Comparison of ENCODE assay signal across 8 mouse cellular contexts in genomic region chr9:44319105-44319886, GRCm38 (mm10). TPM values are rescaled to one million over a fixed set of nuclear protein-coding genes. Genes with fewer than 3 reads are reported as not detected.
DNase-seq lines count a peak whose midpoint lies in the region; ATAC-seq and TF ChIP-seq lines count a peak whose summit lies in the region.

No protein-coding gene starts in this region.

- H3K27me3 ChIP-seq in embryonic facial prominence, embryonic 10.5 days (replicated peaks; ENCODE audit: low read depth, poor library complexity, severe bottlenecking): peaks cover 10% of the 10 kb centered on the region
- H3K27me3 ChIP-seq in hindbrain, embryonic 14.5 days (ENCODE audit: control insufficient read depth, insufficient read depth, low read length): no peaks in the 10 kb centered on the region
- no peaks in the 10 kb centered on the region for H3K27me3 ChIP-seq in lung, postnatal 0 days (replicated peaks; ENCODE audit: insufficient read depth, low read length)
- H3K27me3 ChIP-seq in stomach, postnatal 0 days (ENCODE audit: control insufficient read depth, insufficient read depth, low read length): no peaks in the 10 kb centered on the region

- TF ChIP-seq CTCF in lung, postnatal 0 days (IDR thresholded peaks at IDR 0.05): no peak
- TF ChIP-seq CTCF in stomach, postnatal 0 days (IDR thresholded peaks at IDR 0.05; ENCODE audit: low read depth): no peak

- H3K9ac ChIP-seq in hindbrain, embryonic 14.5 days: peak overlapping the region; percentile 88
- peak overlapping the region; percentile 73 for H3K9ac ChIP-seq in lung, postnatal 0 days (replicated peaks; ENCODE audit: low read depth)
- peak overlapping the region; percentile 86 for H3K9ac ChIP-seq in stomach, postnatal 0 days (ENCODE audit: low read length)

- no peaks in the 10 kb centered on the region for H3K9me3 ChIP-seq in embryonic facial prominence, embryonic 10.5 days
- no peaks in the 10 kb centered on the region for H3K9me3 ChIP-seq in hindbrain, embryonic 14.5 days (ENCODE audit: control insufficient read depth, low read length)
- H3K9me3 ChIP-seq in lung, postnatal 0 days (ENCODE audit: low read length): no peaks in the 10 kb centered on the region
- H3K9me3 ChIP-seq in stomach, postnatal 0 days (ENCODE audit: control insufficient read depth, low read length): no peaks in the 10 kb centered on the region

- peak overlapping the region; percentile 77 for H3K27ac ChIP-seq in embryonic facial prominence, embryonic 10.5 days (replicated peaks)
- H3K27ac ChIP-seq in hindbrain, embryonic 14.5 days: peak overlapping the region; percentile 72
- H3K27ac ChIP-seq in lung, postnatal 0 days (ENCODE audit: low read length): peak overlapping the region; percentile 57
- H3K27ac ChIP-seq in stomach, postnatal 0 days (replicated peaks): peak overlapping the region; percentile 79

- ATAC-seq in hindbrain, embryonic 14.5 days (ENCODE audit: low FRiP score): 0 out of 2 replicates have a peak, but pooled peaks have one; percentile 1
- no peak for ATAC-seq in lung, postnatal 0 days
- no peak for ATAC-seq in stomach, postnatal 0 days (ENCODE audit: low FRiP score, low TSS enrichment)

- peak overlapping the region; percentile 93 for H3K4me2 ChIP-seq in hindbrain, embryonic 14.5 days (replicated peaks)
- H3K4me2 ChIP-seq in lung, postnatal 0 days (replicated peaks; ENCODE audit: low read depth, low read length): peak overlapping the region; percentile 89
- H3K4me2 ChIP-seq in stomach, postnatal 0 days (replicated peaks; ENCODE audit: low read depth): peak overlapping the region; percentile 97

- peaks cover 29% of the 10 kb centered on the region for H3K36me3 ChIP-seq in embryonic facial prominence, embryonic 10.5 days (replicated peaks)
- H3K36me3 ChIP-seq in hindbrain, embryonic 14.5 days (replicated peaks; ENCODE audit: control insufficient read depth, insufficient read depth): peaks cover 23% of the 10 kb centered on the region
- H3K36me3 ChIP-seq in lung, postnatal 0 days (ENCODE audit: insufficient read depth, low read length): peaks cover 8% of the 10 kb centered on the region; the same call in 1 of the 2 replicates
- peaks cover 22% of the 10 kb centered on the region for H3K36me3 ChIP-seq in stomach, postnatal 0 days (ENCODE audit: control insufficient read depth, insufficient read depth, low read length)

- 2% methylated on average over 37 of the region's 37 CpGs for WGBS in embryonic facial prominence, embryonic 10.5 days
- WGBS in hindbrain, embryonic 14.5 days: 3% methylated on average over 37 of the region's 37 CpGs
- 2% methylated on average over 37 of the region's 37 CpGs for WGBS in lung, postnatal 0 days
- 2% methylated on average over 37 of the region's 37 CpGs for WGBS in stomach, postnatal 0 days

- peaks cover 33% of the 10 kb centered on the region for H3K4me1 ChIP-seq in embryonic facial prominence, embryonic 10.5 days
- H3K4me1 ChIP-seq in hindbrain, embryonic 14.5 days (replicated peaks; ENCODE audit: control insufficient read depth, insufficient read depth, low read length): peaks cover 36% of the 10 kb centered on the region
- peaks cover 16% of the 10 kb centered on the region for H3K4me1 ChIP-seq in lung, postnatal 0 days (ENCODE audit: insufficient read depth, low read depth, low read length)
- H3K4me1 ChIP-seq in stomach, postnatal 0 days (replicated peaks; ENCODE audit: control insufficient read depth, insufficient read depth): no peaks in the 10 kb centered on the region; the same call in none of the 2 replicates

- peak overlapping the region; percentile 86 for H3K4me3 ChIP-seq in embryonic facial prominence, embryonic 10.5 days
- H3K4me3 ChIP-seq in hindbrain, embryonic 14.5 days (replicated peaks; ENCODE audit: low read length): peak overlapping the region; percentile 73
- H3K4me3 ChIP-seq in lung, postnatal 0 days (ENCODE audit: low read depth, low read length): peak overlapping the region; percentile 69
- peak overlapping the region; percentile 92 for H3K4me3 ChIP-seq in stomach, postnatal 0 days (ENCODE audit: low read depth, low read length)

- TF ChIP-seq EP300 in lung, postnatal 0 days (IDR thresholded peaks at IDR 0.05): no peak
- no peak for TF ChIP-seq EP300 in stomach, postnatal 0 days (optimal IDR thresholded peaks at IDR 0.05)

- DNase-seq in adrenal gland, postnatal 10 days: peak; percentile 56
- no peak for DNase-seq in adrenal gland, adult 8-10 months
- peak; percentile 34 for DNase-seq in ovary, postnatal 14 days (ENCODE audit: low spot score)
- DNase-seq in ovary, postnatal 36 days (ENCODE audit: low spot score): no peak
- peak; percentile 46 for DNase-seq in embryonic facial prominence, embryonic 10.5 days (ENCODE audit: low spot score)
- no peak for DNase-seq in hindbrain, embryonic 14.5 days (ENCODE audit: low spot score)
- DNase-seq in lung, postnatal 0 days (ENCODE audit: low spot score): peak; percentile 28
- DNase-seq in stomach, postnatal 0 days (ENCODE audit: low spot score): peak; percentile 47

RNA-seq across cellular contexts. Expression of gene C2cd2l, which starts 0.8 kb away (rescaled TPM):
- total RNA-seq in adrenal gland, postnatal 10 days (2021): 10 to 100 TPM; 19.3 to 25.1 TPM
- 10 to 100 TPM; 42.6 to 60.5 (median 49.9) TPM for total RNA-seq in adrenal gland, adult 8-10 months (2022)
- polyA plus RNA-seq in embryonic facial prominence, embryonic 10.5 days (2016; fragmentation: Nextera tagmentation; extraction: Ambion mirVana): 6.8 and 7.8 TPM in 2 replicates
- 24.0 and 25.6 TPM in 2 replicates for polyA plus RNA-seq in hindbrain, embryonic 14.5 days (2014; fragmentation: Nextera tagmentation; extraction: Ambion mirVana)
- 8.1 and 10.3 TPM in 2 replicates for polyA plus RNA-seq in lung, postnatal 0 days (2015; fragmentation: Nextera tagmentation; extraction: Ambion mirVana)
- polyA plus RNA-seq in stomach, postnatal 0 days (2015; fragmentation: Nextera tagmentation; extraction: Ambion mirVana): 7.4 and 7.5 TPM in 2 replicates

RNA-seq across cellular contexts. Expression of gene Dpagt1, which starts 6.5 kb away (rescaled TPM):
- total RNA-seq in adrenal gland, postnatal 10 days (2021): 10 to 100 TPM; 25.2 to 27.7 TPM
- total RNA-seq in adrenal gland, adult 8-10 months (2022): 10 to 100 TPM; 31.4 to 37.0 (median 34.8) TPM
- 53.8 and 53.9 TPM in 2 replicates for polyA plus RNA-seq in embryonic facial prominence, embryonic 10.5 days (2016; fragmentation: Nextera tagmentation; extraction: Ambion mirVana)
- 34.6 and 36.1 TPM in 2 replicates for polyA plus RNA-seq in hindbrain, embryonic 14.5 days (2014; fragmentation: Nextera tagmentation; extraction: Ambion mirVana)
- 38.3 and 42.1 TPM in 2 replicates for polyA plus RNA-seq in lung, postnatal 0 days (2015; fragmentation: Nextera tagmentation; extraction: Ambion mirVana)
- polyA plus RNA-seq in stomach, postnatal 0 days (2015; fragmentation: Nextera tagmentation; extraction: Ambion mirVana): 26.9 and 27.8 TPM in 2 replicates

RNA-seq across cellular contexts. Expression of gene Hinfp, which starts 13.8 kb away (rescaled TPM):
- total RNA-seq in adrenal gland, postnatal 10 days (2021): 10 to 100 TPM; 17.3 to 24.4 TPM
- total RNA-seq in adrenal gland, adult 8-10 months (2022): 10 to 100 TPM; 20.3 to 44.4 (median 31.8) TPM
- 29.6 and 31.4 TPM in 2 replicates for polyA plus RNA-seq in embryonic facial prominence, embryonic 10.5 days (2016; fragmentation: Nextera tagmentation; extraction: Ambion mirVana)
- polyA plus RNA-seq in hindbrain, embryonic 14.5 days (2014; fragmentation: Nextera tagmentation; extraction: Ambion mirVana): 17.4 and 17.9 TPM in 2 replicates
- 10.0 and 11.3 TPM in 2 replicates for polyA plus RNA-seq in lung, postnatal 0 days (2015; fragmentation: Nextera tagmentation; extraction: Ambion mirVana)
- polyA plus RNA-seq in stomach, postnatal 0 days (2015; fragmentation: Nextera tagmentation; extraction: Ambion mirVana): 8.9 and 9.4 TPM in 2 replicates

RNA-seq across cellular contexts. Expression of gene H2afx, which starts 15.2 kb away (rescaled TPM):
- 10 to 100 TPM; 87.2 to 99.6 TPM for total RNA-seq in adrenal gland, postnatal 10 days (2021)
- 10 to 100 TPM; 25.9 to 44.6 (median 31.7) TPM for total RNA-seq in adrenal gland, adult 8-10 months (2022)
- polyA plus RNA-seq in embryonic facial prominence, embryonic 10.5 days (2016; fragmentation: Nextera tagmentation; extraction: Ambion mirVana): 601 and 615 TPM in 2 replicates
- 102 and 107 TPM in 2 replicates for polyA plus RNA-seq in hindbrain, embryonic 14.5 days (2014; fragmentation: Nextera tagmentation; extraction: Ambion mirVana)
- 50.0 and 52.7 TPM in 2 replicates for polyA plus RNA-seq in lung, postnatal 0 days (2015; fragmentation: Nextera tagmentation; extraction: Ambion mirVana)
- 78.7 and 93.6 TPM in 2 replicates for polyA plus RNA-seq in stomach, postnatal 0 days (2015; fragmentation: Nextera tagmentation; extraction: Ambion mirVana)

RNA-seq across cellular contexts. Expression of gene Hmbs, which starts 24.7 kb away (rescaled TPM):
- total RNA-seq in adrenal gland, postnatal 10 days (2021): 100 to 1,000 TPM in 1 of 2 experiments, 10 to 100 TPM in 1; 86.7 to 101 TPM
- total RNA-seq in adrenal gland, adult 8-10 months (2022): 100 to 1,000 TPM in 2 of 4 experiments, 10 to 100 TPM in 2; 82.8 to 122 (median 96.8) TPM
- polyA plus RNA-seq in embryonic facial prominence, embryonic 10.5 days (2016; fragmentation: Nextera tagmentation; extraction: Ambion mirVana): 167 and 175 TPM in 2 replicates
- polyA plus RNA-seq in hindbrain, embryonic 14.5 days (2014; fragmentation: Nextera tagmentation; extraction: Ambion mirVana): 60.8 and 62.2 TPM in 2 replicates
- polyA plus RNA-seq in lung, postnatal 0 days (2015; fragmentation: Nextera tagmentation; extraction: Ambion mirVana): 57.5 and 59.3 TPM in 2 replicates
- 68.8 and 71.5 TPM in 2 replicates for polyA plus RNA-seq in stomach, postnatal 0 days (2015; fragmentation: Nextera tagmentation; extraction: Ambion mirVana)

Comparison
In these comparisons a context has a peak if more than half of its experiments do, and no peak if none do; other contexts are left out.
1. DNase-seq: peak in adrenal gland, postnatal 10 days (single experiment), ovary, postnatal 14 days (single experiment), embryonic facial prominence, embryonic 10.5 days (single experiment), lung, postnatal 0 days (single experiment) and stomach, postnatal 0 days (single experiment); none in adrenal gland, adult 8-10 months (single experiment), ovary, postnatal 36 days (single experiment) and hindbrain, embryonic 14.5 days (single experiment).
2. Peak in every context shown above with its lines, with median percentiles within 50 percentile points of each other: H3K27ac ChIP-seq, H3K4me3 ChIP-seq, H3K4me2 ChIP-seq and H3K9ac ChIP-seq.